Mouse (Mus musculus) cortical plate, adult 2 months (tissue): Measurements from ENCODE around the gene Ptges. TPM values are rescaled to one million over a fixed set of nuclear protein-coding genes. Genes with fewer than 3 reads are reported as not detected.

Experiments
- H3K27ac ChIP-seq: fragments of 200-500 bp; 2 replicates; pipeline ENCODE4 v1.5.1; 2012; ENCODE audit warnings: low read length, control low read depth, inconsistent platforms; ENCODE audit not compliant: insufficient read depth
- H3K4me1 ChIP-seq: fragments of 200-500 bp; 2 replicates; pipeline ENCODE4 v1.6.1; 2011; ENCODE audit warnings: low read length; ENCODE audit not compliant: control insufficient read depth, insufficient read depth
- H3K4me3 ChIP-seq: fragments of 200-500 bp; 2 replicates; pipeline ENCODE4 v1.5.1; 2011; ENCODE audit warnings: mild to moderate bottlenecking, low read length, control low read depth; ENCODE audit not compliant: insufficient read depth
- CTCF ChIP-seq: fragments of 200-500 bp; IDR thresholded peaks from 2 replicates; pipeline ENCODE4 v1.5.1; 2011; ENCODE audit warnings: mild to moderate bottlenecking, control low read depth, low read length; ENCODE audit not compliant: insufficient read depth; ENCODE audit errors: extremely low read depth
- POLR2A ChIP-seq: fragments of 200-500 bp; IDR thresholded peaks from 2 replicates; pipeline ENCODE4 v1.6.1; 2011; ENCODE audit warnings: mild to moderate bottlenecking, low read length, control low read depth; ENCODE audit not compliant: insufficient read depth; ENCODE audit errors: extremely low read depth
- polyA plus RNA-seq: library from polyadenylated mRNA; depleted of rRNA; stranded (reverse); fragments of >200 nt; gene quantifications from 2 replicates; pipeline ENCODE4 v1.2.3, GENCODE M21; 2012

The Ptges gene
- polyA plus RNA-seq, 1 experiment = 7.2 TPM

DNA sequence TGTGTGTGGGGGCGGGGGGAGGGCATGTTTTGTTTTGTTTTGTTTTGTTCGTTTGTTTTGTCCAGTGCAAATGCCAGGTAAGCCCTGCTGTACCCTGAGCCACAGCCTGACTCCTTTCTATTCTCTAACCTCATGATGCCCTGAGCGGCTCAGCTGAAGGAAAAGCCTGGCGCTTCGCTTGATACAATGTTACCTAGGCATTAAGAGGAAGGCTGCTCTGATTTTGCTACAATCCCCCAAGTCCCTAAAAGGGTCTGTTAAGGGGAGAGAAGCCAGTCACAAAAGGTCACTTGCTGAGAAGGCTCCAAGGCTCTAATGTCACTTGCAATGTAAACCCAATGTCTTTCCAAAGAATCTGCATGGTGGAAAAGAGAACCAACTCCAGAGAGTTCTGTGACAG is 14.3 kb downstream of the Ptges start:
- peaks cover 5% of the 10 kb centered on the region for H3K4me1 ChIP-seq
- H3K27ac ChIP-seq = no peak overlapping the region
- H3K4me3 ChIP-seq = no peak overlapping the region
- no peak for TF ChIP-seq CTCF

DNA sequence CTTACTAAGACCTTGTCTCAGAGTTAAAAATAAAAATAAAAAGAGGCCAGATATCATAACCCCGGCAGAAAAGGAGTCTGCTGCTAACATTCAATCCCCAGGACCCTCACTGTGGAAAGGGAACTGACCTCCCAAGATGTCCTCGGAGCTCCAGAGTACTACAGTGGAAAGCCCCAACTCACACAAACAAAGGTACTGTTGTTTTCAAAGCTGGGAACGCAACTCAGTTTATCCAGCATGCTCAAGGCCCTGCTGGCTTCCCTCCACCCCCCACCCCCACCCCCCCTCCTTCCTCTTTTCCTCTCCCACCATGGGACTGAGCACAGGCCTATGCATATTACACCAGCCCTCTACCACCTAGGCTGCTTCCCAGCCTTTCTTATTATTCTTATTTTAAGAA is 14.8 kb downstream of the Ptges start:
- TF ChIP-seq CTCF = no peak
- no peak for TF ChIP-seq POLR2A
- H3K4me3 ChIP-seq = no peak overlapping the region
- peaks cover 3% of the 10 kb centered on the region; the same call in 1 of the 2 replicates for H3K4me1 ChIP-seq
- no peak overlapping the region for H3K27ac ChIP-seq

DNA sequence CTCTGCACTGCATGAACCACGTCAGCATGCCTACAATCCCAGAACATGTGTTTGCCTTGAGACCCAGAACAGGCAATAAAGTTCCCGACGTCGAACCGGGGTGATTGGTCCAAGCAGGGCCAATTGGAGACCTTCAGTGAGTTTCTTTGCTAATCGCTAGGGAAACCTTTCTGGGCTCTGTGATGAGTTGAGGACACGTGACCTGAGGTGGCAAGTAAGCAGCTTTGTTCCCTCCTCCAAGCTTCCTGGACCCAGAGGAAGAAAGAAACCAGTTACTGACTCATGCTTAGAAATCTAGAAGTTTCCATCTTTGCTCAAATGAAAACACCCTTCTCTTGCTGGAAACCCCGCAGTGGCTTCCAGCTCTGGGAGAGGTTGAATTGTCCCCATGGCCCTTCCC is 16.6 kb downstream of the Ptges start:
- TF ChIP-seq POLR2A (no peak), CTCF (no peak)

DNA sequence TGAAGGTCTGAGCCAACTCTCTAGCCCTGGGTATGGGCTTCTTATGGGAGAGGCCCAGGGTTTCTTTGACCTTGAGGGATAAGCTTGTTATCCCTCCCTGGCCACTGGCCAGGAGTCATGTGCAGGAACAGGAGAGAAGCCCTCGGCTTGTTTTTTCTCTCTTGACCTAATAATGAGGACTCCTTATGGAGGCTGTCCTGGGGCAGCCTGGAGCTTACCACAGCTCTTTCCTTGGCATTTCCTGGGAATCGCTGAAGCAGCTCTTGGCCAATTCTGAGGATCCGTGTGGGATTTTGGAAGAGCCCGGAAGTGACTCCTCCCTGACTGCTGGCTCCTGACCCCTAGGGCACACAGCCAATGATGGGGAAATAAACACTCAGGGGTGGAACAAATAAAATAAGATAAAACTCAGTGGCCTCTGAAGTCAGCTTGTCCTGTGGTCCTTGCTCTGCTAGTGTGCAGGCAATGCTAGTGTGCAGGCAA is 17.3 kb downstream of the Ptges start:
- Histone ChIP-seq H3K4me1 (no peaks in the 10 kb centered on the region; the same call in 1 of the 2 replicates), H3K27ac (no peak overlapping the region), H3K4me3 (no peak overlapping the region)
- TF ChIP-seq CTCF (no peak), POLR2A (no peak)

More for the DNA sequence above, 16.6 kb downstream of the Ptges start:
- no peak overlapping the region for H3K27ac ChIP-seq
- peaks cover 2% of the 10 kb centered on the region; the same call in 1 of the 2 replicates for H3K4me1 ChIP-seq
- H3K4me3 ChIP-seq = no peak overlapping the region

DNA sequence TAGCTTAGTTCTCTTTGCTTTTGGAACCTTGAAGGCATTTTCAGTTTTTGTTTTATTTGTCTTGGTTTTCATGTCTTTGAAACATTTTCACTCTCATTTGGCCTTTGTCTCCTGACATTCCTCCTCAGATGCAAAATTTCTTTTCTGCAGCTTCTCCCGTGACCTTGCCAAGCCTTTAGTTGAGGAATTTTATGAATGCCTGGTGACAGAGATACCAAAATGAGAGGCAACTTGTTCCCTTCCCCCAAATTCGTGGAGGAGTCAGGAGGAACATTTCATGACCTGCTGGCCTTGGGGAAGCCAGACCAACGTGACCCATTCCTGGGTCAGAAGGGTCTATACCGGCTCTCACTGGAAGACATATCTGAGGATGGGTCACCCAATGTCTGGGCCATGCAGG is 23.0 kb downstream of the Ptges start:
- Histone ChIP-seq H3K27ac (no peak overlapping the region), H3K4me1 (no peaks in the 10 kb centered on the region), H3K4me3 (no peak overlapping the region)
- no peak for TF ChIP-seq POLR2A
- TF ChIP-seq CTCF = no peak

DNA sequence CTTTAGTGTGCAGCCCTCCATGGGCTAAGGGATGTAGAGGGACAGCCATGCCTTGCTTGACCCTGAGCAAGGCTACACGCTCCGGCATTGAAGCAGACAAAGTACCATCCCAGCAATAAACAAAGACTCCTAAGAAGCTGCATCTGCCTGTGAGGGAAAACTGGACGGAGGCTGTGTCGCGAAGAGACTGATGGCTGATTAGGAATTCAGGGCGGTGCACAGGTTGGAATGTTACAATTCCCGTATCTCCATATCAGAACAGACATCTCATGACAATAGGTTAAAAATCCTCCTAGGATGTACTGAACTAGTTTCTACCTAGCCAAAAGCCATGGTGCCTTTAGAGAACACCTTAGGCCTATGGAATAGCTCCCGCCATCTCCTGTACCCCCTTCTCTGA is 23.8 kb downstream of the Ptges start:
- TF ChIP-seq POLR2A = no peak
- no peak for TF ChIP-seq CTCF
- Histone ChIP-seq H3K4me3 (no peak overlapping the region), H3K27ac (no peak overlapping the region), H3K4me1 (no peaks in the 10 kb centered on the region)

DNA sequence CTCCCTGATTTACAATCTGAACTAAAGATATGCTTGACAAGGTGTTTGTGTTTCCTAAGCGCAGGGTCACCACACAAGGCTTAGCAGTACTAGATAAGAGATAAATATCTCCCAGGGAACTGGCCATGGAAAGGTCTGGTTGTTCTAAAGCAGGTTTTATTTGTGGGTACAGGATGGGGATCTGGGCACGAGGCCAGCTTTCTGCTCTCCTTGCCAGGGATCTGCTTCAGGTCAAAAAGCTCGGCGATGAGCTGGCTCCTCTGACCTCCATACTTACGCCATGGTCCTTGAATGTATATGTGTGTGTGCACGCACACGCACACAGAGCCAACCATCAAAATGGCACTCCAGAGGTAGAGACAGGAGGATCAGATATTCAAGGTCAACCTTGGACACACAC is 24.7 kb downstream of the Ptges start:
- TF ChIP-seq CTCF (no peak), POLR2A (no peak)
- H3K4me3 ChIP-seq = no peak overlapping the region
- H3K4me1 ChIP-seq = no peaks in the 10 kb centered on the region
- H3K27ac ChIP-seq = no peak overlapping the region

DNA sequence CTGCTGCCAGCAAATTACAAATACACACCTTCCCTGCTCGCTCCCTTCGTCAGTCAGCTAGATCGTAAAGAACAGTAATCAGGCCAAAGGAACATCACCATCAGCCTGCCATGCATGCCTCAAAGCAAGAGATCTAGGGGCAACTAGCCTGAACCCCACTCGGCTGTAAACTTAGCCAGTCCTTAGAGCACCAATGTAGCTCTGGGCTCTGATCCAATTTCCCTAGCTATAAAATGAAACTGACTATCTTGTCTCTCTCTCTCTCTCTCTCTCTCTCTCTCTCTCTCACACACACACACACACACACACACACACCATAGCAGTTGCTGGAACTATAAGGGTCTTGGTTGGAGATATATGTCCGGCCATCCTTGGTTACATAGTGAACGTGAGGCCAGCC is 25.4 kb downstream of the Ptges start:
- no peak for TF ChIP-seq POLR2A
- TF ChIP-seq CTCF = no peak
- no peak overlapping the region for H3K4me3 ChIP-seq
- H3K27ac ChIP-seq = no peak overlapping the region
- no peaks in the 10 kb centered on the region for H3K4me1 ChIP-seq

DNA sequence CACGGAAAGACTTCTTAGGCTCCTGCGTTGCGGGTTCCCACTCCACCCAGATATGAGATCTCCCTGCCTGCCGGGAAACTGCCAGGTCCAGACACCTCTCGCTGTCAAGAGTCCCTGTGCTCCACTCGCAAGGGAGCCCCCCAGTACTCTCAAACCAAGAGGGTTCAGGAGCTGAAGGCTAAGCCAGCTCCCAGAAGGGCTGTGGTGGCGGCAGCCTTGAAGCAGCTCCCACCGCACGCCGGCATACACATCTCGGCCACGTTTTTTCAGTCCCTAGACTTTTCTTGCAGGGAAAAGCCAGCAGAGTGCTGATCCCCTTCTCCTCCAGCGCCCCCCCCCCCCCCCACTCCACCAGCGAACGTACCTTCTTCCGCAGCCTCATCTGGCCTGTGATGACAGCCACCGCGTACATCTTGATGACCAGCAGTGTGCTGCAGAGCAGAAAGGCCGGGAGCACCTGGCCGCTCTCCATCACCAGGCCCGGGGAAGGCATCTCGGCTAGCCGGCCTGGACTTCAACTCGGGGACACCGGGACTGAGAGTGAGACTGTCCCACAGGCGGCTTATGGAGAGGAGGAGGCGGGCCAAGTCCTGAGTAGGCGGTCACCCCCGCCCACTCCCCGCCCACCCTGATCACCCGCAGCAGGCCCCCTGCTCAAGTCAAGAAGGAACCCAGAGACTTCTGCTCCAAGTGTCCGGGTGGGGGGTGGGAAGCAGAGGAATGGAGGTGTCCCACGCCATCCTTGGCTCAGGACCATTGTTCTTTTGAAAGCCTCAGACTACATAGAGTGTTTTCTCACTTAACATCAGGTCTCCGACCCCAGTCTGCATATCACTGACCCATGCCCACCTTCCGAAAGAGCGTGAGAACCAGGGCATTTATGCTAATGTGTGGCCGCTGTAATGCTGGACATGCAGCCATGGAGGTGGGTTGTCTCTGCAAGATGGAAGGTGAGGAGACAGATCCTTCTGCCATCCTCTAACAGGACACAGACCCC is 26.6 kb downstream of the Ptges start:
- TF ChIP-seq POLR2A (peak; percentile 25; the same call in 1 of the 2 replicates), CTCF (no peak)
- peak overlapping the region; percentile 21 for H3K4me3 ChIP-seq
- H3K4me1 ChIP-seq = no peaks in the 10 kb centered on the region
- no peak overlapping the region for H3K27ac ChIP-seq

DNA sequence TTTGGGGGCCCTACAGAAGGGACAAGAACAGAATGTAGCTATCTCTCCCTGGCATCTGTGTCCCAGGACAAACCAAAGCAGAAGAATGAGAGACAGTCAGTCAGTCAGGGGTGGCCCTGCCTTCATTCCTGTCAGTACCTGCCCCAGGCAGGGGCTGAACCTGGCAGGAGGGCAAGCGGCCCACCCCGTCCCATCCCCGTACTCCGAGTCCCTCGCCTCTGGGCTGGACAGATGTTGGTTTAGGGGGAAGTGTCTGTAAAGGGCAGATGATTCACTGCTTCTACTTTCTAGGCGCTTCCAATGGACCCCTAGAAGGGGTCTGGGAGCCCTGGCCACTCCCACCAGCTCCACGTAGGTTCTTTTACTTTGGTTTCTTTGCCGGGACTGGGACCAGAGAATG is 27.4 kb downstream of the Ptges start:
- peak overlapping the region; percentile 21; the same call in 1 of the 2 replicates for H3K4me3 ChIP-seq
- H3K27ac ChIP-seq = no peak overlapping the region
- TF ChIP-seq POLR2A (no peak), CTCF (no peak)
- no peaks in the 10 kb centered on the region for H3K4me1 ChIP-seq
